Mouse (Mus musculus): ENCODE results near the gene Met. TPM values are rescaled to one million over a fixed set of nuclear protein-coding genes. Genes with fewer than 3 reads are reported as not detected.

Met gene
- polyA plus RNA-seq, 1 experiment from 2014 or later: 12.3 TPM

DNA sequence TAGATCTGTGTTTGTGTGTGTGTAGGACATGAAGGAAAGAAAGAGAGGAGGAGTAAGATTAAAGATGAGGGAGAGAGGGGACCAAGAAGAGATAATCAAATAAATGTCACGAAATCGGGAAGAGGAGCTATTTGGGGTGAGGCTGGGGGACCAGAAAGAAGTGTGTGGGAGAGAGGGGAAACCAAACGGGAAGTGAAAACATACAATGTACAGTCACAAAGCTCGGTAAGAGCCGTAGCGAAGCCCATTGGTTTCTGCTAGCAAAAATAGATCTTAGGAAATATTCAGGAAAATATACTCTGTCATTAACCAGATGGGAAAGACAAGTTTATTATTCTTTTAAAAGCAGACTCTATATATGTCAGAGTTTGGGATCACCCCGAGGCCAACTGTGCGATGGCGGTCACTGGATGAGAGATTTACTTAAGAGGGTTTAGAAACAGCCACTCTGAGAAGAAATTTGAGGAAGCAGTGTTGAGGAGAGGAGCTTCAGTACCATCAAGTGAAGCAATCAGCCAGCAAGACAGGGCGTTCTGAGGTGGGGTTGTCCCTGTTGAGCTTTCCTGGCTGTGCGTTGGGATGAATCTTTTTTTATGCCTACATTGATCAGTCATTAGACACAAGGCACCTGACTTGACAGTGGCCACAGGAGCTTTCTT is 147.9 kb downstream of the Met start:
- 91% methylated on average over 11 of the region's 11 CpGs for WGBS
- no peaks in the 10 kb centered on the region for H3K36me3 ChIP-seq (ENCODE audit: control insufficient read depth, insufficient read depth, low read length)
- DNase-seq (ENCODE audit: low spot score): no peak
- H3K27me3 ChIP-seq (ENCODE audit: control insufficient read depth, insufficient read depth, low read length): no peaks in the 10 kb centered on the region
- H3K4me1 ChIP-seq (ENCODE audit: control insufficient read depth, insufficient read depth, low read length): no peaks in the 10 kb centered on the region
- H3K4me2 ChIP-seq (ENCODE audit: low read depth, severe bottlenecking): no peak overlapping the region
- no peak overlapping the region for H3K9ac ChIP-seq (ENCODE audit: low read length)
- no peak for ATAC-seq (ENCODE audit: insufficient number of reproducible peaks, low FRiP score, low TSS enrichment, low read depth)
- no peak overlapping the region for H3K4me3 ChIP-seq (ENCODE audit: low read depth, low read length)
- no peak overlapping the region for H3K27ac ChIP-seq (replicated peaks; ENCODE audit: low read depth, low read length)
- no peaks in the 10 kb centered on the region for H3K9me3 ChIP-seq (ENCODE audit: control insufficient read depth, low read length)

DNA sequence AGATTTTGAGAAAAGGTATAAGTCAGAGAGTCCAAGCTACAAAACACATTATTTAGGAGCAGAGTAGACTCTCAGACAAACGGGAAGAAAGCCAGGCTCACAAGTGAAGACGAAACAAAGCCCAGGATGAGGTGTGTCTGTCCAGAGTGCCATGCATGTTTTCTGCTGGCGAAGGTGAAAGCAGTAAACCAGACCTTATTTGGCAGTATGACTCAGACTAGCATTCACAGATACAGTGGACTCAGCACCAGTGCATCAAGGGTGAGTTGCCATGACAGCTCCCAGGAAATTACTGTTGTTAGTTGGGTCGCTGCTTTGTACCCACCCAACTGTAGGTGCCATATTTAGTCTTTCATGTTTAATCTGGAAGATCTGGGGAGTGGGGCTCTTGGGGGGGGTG is 149.1 kb downstream of the Met start:
- Histone ChIP-seq H3K4me1 (ENCODE audit: control insufficient read depth, insufficient read depth, low read length) (no peaks in the 10 kb centered on the region), H3K9me3 (ENCODE audit: control insufficient read depth, low read length) (no peaks in the 10 kb centered on the region), H3K27me3 (ENCODE audit: control insufficient read depth, insufficient read depth, low read length) (no peaks in the 10 kb centered on the region), H3K9ac (ENCODE audit: low read length) (no peak overlapping the region), H3K27ac (replicated peaks; ENCODE audit: low read depth, low read length) (no peak overlapping the region), H3K4me3 (ENCODE audit: low read depth, low read length) (no peak overlapping the region), H3K4me2 (ENCODE audit: low read depth, severe bottlenecking) (no peak overlapping the region), H3K36me3 (ENCODE audit: control insufficient read depth, insufficient read depth, low read length) (no peaks in the 10 kb centered on the region)
- WGBS: 89% methylated on average over 4 of the region's 4 CpGs
- DNase-seq (ENCODE audit: low spot score) (no peak), ATAC-seq (ENCODE audit: insufficient number of reproducible peaks, low FRiP score, low TSS enrichment, low read depth) (no peak)

GRCm38 (mm10) chr6:17620823-17621222 is 157.2 kb downstream of the Met start:
- H3K27ac ChIP-seq (replicated peaks; ENCODE audit: low read depth, low read length): no peak overlapping the region
- no peaks in the 10 kb centered on the region for H3K9me3 ChIP-seq (ENCODE audit: control insufficient read depth, low read length)
- ATAC-seq (ENCODE audit: insufficient number of reproducible peaks, low FRiP score, low TSS enrichment, low read depth): no peak
- no peaks in the 10 kb centered on the region for H3K36me3 ChIP-seq (ENCODE audit: control insufficient read depth, insufficient read depth, low read length)
- 86% methylated on average over 4 of the region's 4 CpGs for WGBS
- no peak overlapping the region for H3K9ac ChIP-seq (ENCODE audit: low read length)
- no peak overlapping the region for H3K4me2 ChIP-seq (ENCODE audit: low read depth, severe bottlenecking)
- no peaks in the 10 kb centered on the region for H3K27me3 ChIP-seq (ENCODE audit: control insufficient read depth, insufficient read depth, low read length)
- no peaks in the 10 kb centered on the region for H3K4me1 ChIP-seq (ENCODE audit: control insufficient read depth, insufficient read depth, low read length)
- no peak for DNase-seq (ENCODE audit: low spot score)
- H3K4me3 ChIP-seq (ENCODE audit: low read depth, low read length): no peak overlapping the region

GRCm38 (mm10) chr6:17621436-17621835 is 157.8 kb downstream of the Met start:
- Histone ChIP-seq H3K9me3 (ENCODE audit: control insufficient read depth, low read length) (no peaks in the 10 kb centered on the region), H3K27me3 (ENCODE audit: control insufficient read depth, insufficient read depth, low read length) (no peaks in the 10 kb centered on the region), H3K9ac (ENCODE audit: low read length) (no peak overlapping the region), H3K4me3 (ENCODE audit: low read depth, low read length) (no peak overlapping the region), H3K27ac (replicated peaks; ENCODE audit: low read depth, low read length) (no peak overlapping the region), H3K4me2 (ENCODE audit: low read depth, severe bottlenecking) (no peak overlapping the region), H3K4me1 (ENCODE audit: control insufficient read depth, insufficient read depth, low read length) (no peaks in the 10 kb centered on the region), H3K36me3 (ENCODE audit: control insufficient read depth, insufficient read depth, low read length) (no peaks in the 10 kb centered on the region)
- ATAC-seq (ENCODE audit: insufficient number of reproducible peaks, low FRiP score, low TSS enrichment, low read depth) (no peak), DNase-seq (ENCODE audit: low spot score) (no peak)
- 61% methylated on average over 3 of the region's 3 CpGs for WGBS

Other genes starting within 250 kb of the Met start
- 7.1 and 7.2 TPM in 2 replicates for gene Cav2, start 182.6 kb upstream of the Met start, polyA plus RNA-seq (2014; fragmentation: Nextera tagmentation; extraction: Ambion mirVana)
- 26.9 and 29.1 TPM in 2 replicates for gene Cav1, start 157.5 kb upstream of the Met start, polyA plus RNA-seq (2014; fragmentation: Nextera tagmentation; extraction: Ambion mirVana)
- gene Capza2, start 172.4 kb downstream of the Met start, polyA plus RNA-seq (2014; fragmentation: Nextera tagmentation; extraction: Ambion mirVana): 210 and 212 TPM in 2 replicates
- gene St7, start 229.1 kb downstream of the Met start, polyA plus RNA-seq (2014; fragmentation: Nextera tagmentation; extraction: Ambion mirVana): 20.0 and 20.9 TPM in 2 replicates